ENCODE assay signal across 27 mouse cellular contexts in genomic region chr5:4641041-4641440, GRCm38 (mm10).
DNase-seq lines count a peak whose midpoint lies in the region; ATAC-seq and TF ChIP-seq lines count a peak whose summit lies in the region.
"Had no signal": no experiment of that assay in that cellular context is flagged by ENCODE, and none has a peak within 500 bp of the region (broad histone marks: within the 10 kb centered on the region; RNA-seq: fewer than 3 reads in every experiment).

No protein-coding gene starts in this region.

- H3K4me3 ChIP-seq in kidney, postnatal 0 days (replicated peaks; ENCODE audit: low read depth, low read length), result no peak overlapping the region
- no peak overlapping the region for H3K4me3 ChIP-seq in myocyte
- H3K4me3 ChIP-seq: embryonic facial prominence, embryonic 12.5 days; embryonic facial prominence, embryonic 15.5 days; erythroblast, embryonic 14.5 days; forebrain, embryonic 10.5 days; forebrain, embryonic 13.5 days; forebrain, embryonic 15.5 days had no signal

- no peak for TF ChIP-seq POLR2A in myocyte (IDR thresholded peaks at IDR 0.05; ENCODE audit: insufficient read length, low read depth)

- no peak overlapping the region for H3K9ac ChIP-seq in kidney, postnatal 0 days (ENCODE audit: low read depth, low read length)
- H3K9ac ChIP-seq: embryonic facial prominence, embryonic 12.5 days; embryonic facial prominence, embryonic 15.5 days; forebrain, embryonic 13.5 days; forebrain, embryonic 15.5 days; forebrain, postnatal 0 days had no signal

- no peaks in the 10 kb centered on the region for H3K4me1 ChIP-seq in kidney, postnatal 0 days (replicated peaks; ENCODE audit: insufficient read depth, low read length)
- H3K4me1 ChIP-seq: embryonic facial prominence, embryonic 12.5 days; embryonic facial prominence, embryonic 15.5 days; forebrain, embryonic 10.5 days; forebrain, embryonic 13.5 days; forebrain, embryonic 15.5 days had no signal

- no peaks in the 10 kb centered on the region for H3K36me3 ChIP-seq in kidney, postnatal 0 days (ENCODE audit: insufficient read depth, low read length)
- H3K36me3 ChIP-seq in myocyte (ENCODE audit: control insufficient read depth, insufficient read depth), result no peaks in the 10 kb centered on the region
- H3K36me3 ChIP-seq: embryonic facial prominence, embryonic 12.5 days; embryonic facial prominence, embryonic 15.5 days; forebrain, embryonic 10.5 days; forebrain, embryonic 15.5 days; G1E had no signal

- H3K4me2 ChIP-seq in kidney, postnatal 0 days (ENCODE audit: low read length), result no peak overlapping the region
- H3K4me2 ChIP-seq in myocyte (ENCODE audit: low read depth), result peak overlapping the region; percentile 14
- H3K4me2 ChIP-seq: embryonic facial prominence, embryonic 12.5 days; embryonic facial prominence, embryonic 15.5 days; forebrain, embryonic 13.5 days; forebrain, embryonic 15.5 days had no signal

- no peaks in the 10 kb centered on the region for H3K79me2 ChIP-seq in myocyte (ENCODE audit: control insufficient read depth, insufficient read depth)

- ATAC-seq in kidney, postnatal 0 days (replicated peaks; ENCODE audit: low FRiP score, low read depth), result no peak
- ATAC-seq: CD4-positive, CD25-positive, alpha-beta regulatory T cell, adult 4 months; forebrain, embryonic 13.5 days; forebrain, embryonic 15.5 days; forebrain, postnatal 0 days had no signal

- H3K27ac ChIP-seq in kidney, postnatal 0 days, result no peak overlapping the region
- H3K27ac ChIP-seq: embryonic facial prominence, embryonic 12.5 days; embryonic facial prominence, embryonic 15.5 days; forebrain, embryonic 10.5 days; forebrain, embryonic 13.5 days; forebrain, embryonic 15.5 days had no signal

- no peak overlapping the region for H3ac ChIP-seq in myocyte (ENCODE audit: control insufficient read depth, insufficient read length)

- peak; percentile 37 for DNase-seq in kidney, postnatal 0 days (ENCODE audit: low spot score)
- DNase-seq in kidney, postnatal 25 days, result no peak
- DNase-seq in NIH3T3 (ENCODE audit: low read depth) (peak; percentile 72), liver (no peak)
- no peak for DNase-seq in heart, postnatal 25 days (ENCODE audit: low spot score)
- DNase-seq: adrenal gland, adult 2 months; adrenal gland, postnatal 10 days; adrenal gland, postnatal 25 days; B cell, adult 2 months; cerebellum, adult 11 months; cerebellum, adult 18-20 months; cerebellum, adult 8-10 months; cerebellum, adult 9-11 months; cerebellum, postnatal 14 days; cerebellum, postnatal 36 days; embryo, embryonic 11 days; forebrain, postnatal 0 days had no signal

- TF ChIP-seq CTCF in kidney, postnatal 0 days (IDR thresholded peaks at IDR 0.05; ENCODE audit: low read depth), result no peak

- intact Hi-C loops in heart, postnatal 25 days (cut with DNase I), result no loop called here

- H3K9me3 ChIP-seq in kidney, postnatal 0 days (replicated peaks; ENCODE audit: low read length), result no peaks in the 10 kb centered on the region
- H3K9me3 ChIP-seq: embryonic facial prominence, embryonic 12.5 days; embryonic facial prominence, embryonic 15.5 days; forebrain, embryonic 10.5 days; forebrain, embryonic 13.5 days; G1E had no signal

- H3K27me3 ChIP-seq in kidney, postnatal 0 days (ENCODE audit: insufficient read depth, low read length), result no peaks in the 10 kb centered on the region
- no peaks in the 10 kb centered on the region for H3K27me3 ChIP-seq in myocyte (ENCODE audit: control insufficient read depth, insufficient read depth, insufficient read length)
- H3K27me3 ChIP-seq: CH12.LX; embryonic facial prominence, embryonic 12.5 days; embryonic facial prominence, embryonic 15.5 days; forebrain, embryonic 13.5 days; forebrain, embryonic 15.5 days had no signal

TF ChIP-seq in myocyte, 11 proteins besides CTCF, POLR2A, EP300 and RAD21:
- TF ChIP-seq POLR2AphosphoS2 (IDR thresholded peaks at IDR 0.05; ENCODE audit: insufficient read length, low read depth), result no peak
- no peak for TF ChIP-seq MAX (IDR thresholded peaks at IDR 0.05; ENCODE audit: low read depth)
- no peak for TF ChIP-seq REST (IDR thresholded peaks at IDR 0.05; ENCODE audit: insufficient read depth, insufficient read length)
- TF ChIP-seq TCF12 (IDR thresholded peaks at IDR 0.05; ENCODE audit: insufficient read depth, poor library complexity, severe bottlenecking), result no peak
- no peak for TF ChIP-seq MYOD1 (IDR thresholded peaks at IDR 0.05; ENCODE audit: control insufficient read depth in 1 of 3, insufficient read length in 2 of 3, low read depth in 2 of 3)
- no peak for TF ChIP-seq CEBPB (IDR thresholded peaks at IDR 0.05; ENCODE audit: insufficient read depth, poor library complexity, severe bottlenecking)

Comparison
In these comparisons a context has a peak if more than half of its experiments do, and no peak if none do; other contexts are left out.
1. DNase-seq: peak in kidney, postnatal 0 days (single experiment) and NIH3T3 (single experiment); none in kidney, postnatal 25 days (0 of 2), liver (single experiment) and heart, postnatal 25 days (single experiment).